Mouse (Mus musculus) small intestine, adult 2 months (tissue): ENCODE measurements around the gene Ppp2r5c. TPM values are rescaled to one million over a fixed set of nuclear protein-coding genes. Genes with fewer than 3 reads are reported as not detected.

ENCODE experiments used
- H3K27ac ChIP-seq: fragments of 200-500 bp; 2 replicates; pipeline ENCODE4 v1.5.1; 2012; ENCODE audit warnings: low read depth, low read length, control low read depth, inconsistent platforms; ENCODE audit not compliant: insufficient read depth
- H3K27me3 ChIP-seq: fragments of 200-500 bp; 2 replicates; pipeline ENCODE4 v1.6.1; 2012; ENCODE audit warnings: mild to moderate bottlenecking, moderate library complexity, low read length, inconsistent platforms; ENCODE audit not compliant: control insufficient read depth, insufficient read depth
- H3K36me3 ChIP-seq: fragments of 200-500 bp; 2 replicates; pipeline ENCODE4 v1.6.1; 2012; ENCODE audit warnings: mild to moderate bottlenecking, low read length, control low read depth, inconsistent platforms; ENCODE audit not compliant: control insufficient read depth, insufficient read depth
- H3K4me1 ChIP-seq: fragments of 200-500 bp; 2 replicates; pipeline ENCODE4 v1.6.1; 2012; ENCODE audit warnings: low read length, inconsistent platforms, mixed read lengths; ENCODE audit not compliant: control insufficient read depth, insufficient read depth, insufficient read length
- H3K4me3 ChIP-seq: fragments of 200-500 bp; 2 replicates; pipeline ENCODE4 v1.5.1; 2012; ENCODE audit warnings: low read depth, mild to moderate bottlenecking, control low read depth, inconsistent platforms, low read length, moderate library complexity
- CTCF ChIP-seq: fragments of 200-500 bp; IDR thresholded peaks from 2 replicates; pipeline ENCODE4 v1.5.1; 2012; ENCODE audit warnings: low read depth, mild to moderate bottlenecking, control low read depth, inconsistent platforms, low read length, moderate library complexity, mixed read lengths; ENCODE audit not compliant: insufficient replicate concordance, insufficient read length; ENCODE audit errors: extremely low read depth
- POLR2A ChIP-seq: fragments of 200-500 bp; IDR thresholded peaks from 2 replicates; pipeline ENCODE4 v1.6.1; 2012; ENCODE audit warnings: low read depth, mild to moderate bottlenecking, control low read depth, inconsistent platforms, low read length, moderate library complexity
- WGBS: fragments of 180-500 bp; shearing (Covaris S2); methylation state at CpG from one replicate; pipeline ENCODE4 v1.1.7; 2018; 5-methylcytosine and 5-hydroxymethylcytosine counted together
- polyA plus RNA-seq: library from polyadenylated mRNA; depleted of rRNA; stranded (reverse); fragments of >200 nt; gene quantifications from 2 replicates; pipeline ENCODE4 v1.2.3, GENCODE M21; 2012

Gene Ppp2r5c
- polyA plus RNA-seq, 1 experiment = 19.3 TPM

DNA sequence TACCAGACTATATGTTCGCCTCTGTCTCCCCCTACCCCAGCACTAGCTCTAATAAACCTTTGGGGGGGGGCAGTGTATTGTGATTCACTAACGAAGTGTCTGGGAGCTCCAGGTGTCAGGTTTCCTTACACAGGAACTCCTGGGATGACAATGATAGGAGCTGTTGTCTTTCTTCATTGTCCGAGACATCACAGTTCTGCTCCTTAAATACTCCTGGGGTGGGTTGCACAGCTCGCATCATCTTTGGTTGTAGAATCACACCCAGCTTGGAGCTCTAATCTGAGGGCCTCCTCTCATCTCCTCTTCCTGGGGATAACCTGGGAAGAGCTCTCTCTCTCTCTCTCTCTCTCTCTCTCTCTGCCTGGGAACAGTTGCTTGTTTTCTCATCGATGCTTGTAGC lies 94.6 kb downstream of the Ppp2r5c start:
- Histone ChIP-seq H3K27ac (no peak overlapping the region), H3K4me3 (no peak overlapping the region), H3K27me3 (no peaks in the 10 kb centered on the region), H3K36me3 (peaks cover 13% of the 10 kb centered on the region), H3K4me1 (no peaks in the 10 kb centered on the region)
- WGBS = 96% methylated on average over 5 of the region's 5 CpGs
- TF ChIP-seq CTCF = no peak
- TF ChIP-seq POLR2A = no peak

DNA sequence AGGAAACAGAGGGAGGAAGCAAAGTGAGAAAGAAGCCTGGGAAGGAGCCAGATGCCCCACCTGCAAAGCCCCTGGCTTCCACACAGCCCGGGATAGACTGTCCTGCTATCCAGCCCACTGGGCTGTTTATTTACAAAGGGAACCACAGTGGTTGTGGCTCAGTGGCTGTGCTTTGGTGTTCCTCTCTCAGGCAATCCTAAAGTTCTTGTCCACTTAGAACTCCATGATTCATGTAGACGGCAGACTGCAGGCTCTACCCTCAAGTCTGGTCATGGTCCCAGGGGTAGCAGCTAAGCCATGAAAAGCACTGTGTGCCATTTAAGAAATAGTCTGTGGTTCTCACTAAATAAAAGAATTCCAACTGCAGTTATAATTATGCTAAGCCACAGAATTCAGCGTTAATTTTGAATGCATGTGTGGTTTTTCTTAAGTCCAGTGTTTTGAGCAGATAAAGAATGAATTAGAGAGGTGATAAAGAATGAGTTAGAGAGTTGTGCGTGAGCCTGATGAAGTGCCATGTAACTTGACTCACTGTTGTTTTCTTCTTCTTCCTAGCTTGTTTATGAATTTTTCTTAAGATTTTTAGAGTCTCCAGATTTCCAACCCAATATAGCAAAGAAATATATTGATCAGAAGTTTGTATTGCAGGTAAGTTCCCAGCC lies 98.3 kb downstream of the Ppp2r5c start:
- peaks cover 44% of the 10 kb centered on the region for H3K36me3 ChIP-seq
- H3K4me1 ChIP-seq = no peaks in the 10 kb centered on the region
- H3K27ac ChIP-seq = no peak overlapping the region
- 85% methylated on average over 4 of the region's 4 CpGs for WGBS
- H3K4me3 ChIP-seq = no peak overlapping the region
- no peaks in the 10 kb centered on the region for H3K27me3 ChIP-seq
- TF ChIP-seq CTCF (no peak), POLR2A (no peak)

DNA sequence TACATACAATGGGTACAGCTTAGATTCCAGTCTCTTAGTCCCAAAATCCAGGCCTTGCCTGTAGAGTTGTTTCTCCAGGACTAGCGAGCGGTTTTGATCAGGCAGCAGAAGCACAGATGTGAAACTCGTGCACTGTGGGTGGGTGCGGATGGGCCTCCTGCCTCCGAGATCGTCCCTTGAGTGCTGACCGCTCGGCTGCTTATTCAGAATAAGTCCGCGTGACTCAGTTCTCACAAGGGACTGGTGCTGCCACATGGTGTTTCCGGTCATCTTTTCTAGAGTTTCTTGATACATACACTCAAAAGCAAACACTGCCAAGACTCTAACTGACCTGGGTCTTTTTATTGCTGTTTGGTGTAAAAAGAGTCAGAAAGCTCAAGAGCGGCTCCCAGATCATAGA lies 100.7 kb downstream of the Ppp2r5c start:
- peaks cover 59% of the 10 kb centered on the region for H3K36me3 ChIP-seq
- no peak overlapping the region for H3K4me3 ChIP-seq
- no peaks in the 10 kb centered on the region for H3K4me1 ChIP-seq
- no peaks in the 10 kb centered on the region for H3K27me3 ChIP-seq
- H3K27ac ChIP-seq = no peak overlapping the region
- no peak for TF ChIP-seq CTCF
- no peak for TF ChIP-seq POLR2A
- 95% methylated on average over 12 of the region's 12 CpGs for WGBS

DNA sequence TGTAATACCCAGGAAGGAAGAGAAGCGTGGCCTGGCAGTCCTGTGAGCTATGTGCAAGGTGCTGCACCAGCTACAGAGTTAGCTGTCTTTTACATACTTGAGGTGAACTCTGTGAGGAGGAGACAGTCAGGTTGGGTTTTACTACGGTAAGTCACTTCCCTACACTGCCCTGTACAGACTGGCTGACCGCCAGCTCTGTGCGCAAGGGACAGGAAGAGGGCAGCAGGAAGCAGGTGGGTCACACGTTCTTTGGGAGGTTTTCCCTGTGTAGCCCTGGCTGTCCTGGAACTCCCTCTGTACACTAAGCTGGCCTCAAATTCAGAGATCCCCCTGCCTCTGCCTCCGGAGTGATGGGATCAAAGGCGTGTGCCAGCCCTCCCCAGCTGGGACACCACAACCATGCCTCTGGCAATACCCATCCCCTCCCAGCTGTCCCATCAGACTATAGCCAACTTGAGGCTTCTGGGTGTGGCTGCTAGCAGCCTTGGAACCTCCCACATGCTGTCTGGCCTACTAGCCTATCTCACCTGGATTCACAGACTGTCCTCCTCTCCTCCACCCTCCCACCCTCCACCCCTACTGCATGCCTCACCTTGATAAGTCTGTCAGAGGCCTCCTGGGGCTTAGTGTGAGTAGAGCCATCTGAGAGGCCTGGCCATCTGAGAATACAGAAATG lies 102.7 kb downstream of the Ppp2r5c start:
- TF ChIP-seq CTCF (no peak), POLR2A (no peak)
- Histone ChIP-seq H3K4me1 (no peaks in the 10 kb centered on the region), H3K27me3 (no peaks in the 10 kb centered on the region), H3K27ac (no peak overlapping the region), H3K36me3 (peaks cover 75% of the 10 kb centered on the region), H3K4me3 (no peak overlapping the region)
- 65% methylated on average over 7 of the region's 7 CpGs for WGBS

DNA sequence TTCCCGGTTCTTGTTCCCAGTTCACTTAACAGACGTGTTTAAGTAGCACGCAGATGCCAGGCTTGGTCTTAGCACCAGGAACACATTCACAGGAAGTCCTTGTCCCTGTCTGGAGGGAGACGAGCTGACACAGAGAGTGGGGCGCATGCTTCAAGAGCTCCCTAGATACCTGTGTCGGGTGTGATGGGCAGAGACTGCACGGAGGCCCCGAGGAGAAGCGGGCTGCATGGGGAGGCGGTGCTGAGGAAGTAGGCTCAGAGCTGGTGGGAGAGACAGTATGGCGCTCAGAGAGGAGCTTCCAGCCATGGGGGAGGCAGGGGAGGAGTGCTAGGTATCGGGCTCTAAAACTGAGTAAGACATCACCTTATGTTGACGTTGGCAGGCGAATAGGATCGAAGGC lies 103.4 kb downstream of the Ppp2r5c start:
- Histone ChIP-seq H3K4me1 (no peaks in the 10 kb centered on the region), H3K4me3 (no peak overlapping the region), H3K27ac (no peak overlapping the region), H3K27me3 (no peaks in the 10 kb centered on the region), H3K36me3 (peaks cover 80% of the 10 kb centered on the region)
- TF ChIP-seq CTCF = no peak
- no peak for TF ChIP-seq POLR2A
- 90% methylated on average over 15 of the region's 15 CpGs for WGBS

DNA sequence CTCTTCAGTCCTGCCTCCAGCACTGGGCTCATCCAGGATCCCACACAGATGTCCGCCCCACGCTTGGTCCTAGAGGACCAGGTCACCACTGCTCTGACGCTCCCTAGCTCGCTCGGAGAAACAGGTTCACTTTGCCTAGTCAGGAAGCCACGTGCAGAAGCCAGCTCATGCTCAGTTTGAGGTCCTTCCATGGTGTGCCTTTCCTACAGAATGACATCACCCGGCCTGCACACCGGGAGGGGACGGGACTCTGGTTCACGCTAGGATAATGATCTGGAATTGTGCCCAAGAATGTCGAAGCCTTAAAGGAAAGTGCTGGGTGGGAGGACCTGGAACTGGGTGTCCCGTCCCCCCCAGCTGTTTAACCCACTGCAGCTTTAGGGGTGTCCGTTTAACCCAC lies 105.2 kb downstream of the Ppp2r5c start:
- Histone ChIP-seq H3K27me3 (no peaks in the 10 kb centered on the region), H3K4me3 (no peak overlapping the region), H3K4me1 (no peaks in the 10 kb centered on the region), H3K27ac (no peak overlapping the region), H3K36me3 (peaks cover 76% of the 10 kb centered on the region)
- TF ChIP-seq CTCF (no peak), POLR2A (no peak)
- 78% methylated on average over 13 of the region's 13 CpGs for WGBS

DNA sequence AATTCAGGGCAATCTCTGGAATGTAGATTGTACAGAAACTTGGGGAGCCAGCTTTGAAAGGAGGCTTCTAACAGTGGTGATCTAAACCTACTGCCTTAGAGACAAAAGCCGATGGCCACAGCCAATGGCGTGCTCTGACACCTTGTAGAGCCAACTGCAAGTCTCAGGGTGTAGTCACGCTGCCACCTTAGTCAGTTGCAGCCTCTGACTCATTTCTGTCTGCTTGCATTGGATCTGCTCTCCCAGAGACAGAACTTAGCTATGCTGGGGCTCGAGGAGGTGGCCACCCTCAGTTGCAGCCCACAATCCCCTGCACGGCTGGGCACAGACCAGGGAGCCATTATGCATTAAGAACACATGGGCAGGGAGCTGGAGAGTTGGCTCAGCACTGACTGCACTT lies 106.4 kb downstream of the Ppp2r5c start:
- WGBS = 88% methylated on average over 5 of the region's 5 CpGs
- TF ChIP-seq POLR2A (no peak), CTCF (no peak)
- no peak overlapping the region for H3K27ac ChIP-seq
- H3K36me3 ChIP-seq = peaks cover 74% of the 10 kb centered on the region
- H3K4me1 ChIP-seq = no peaks in the 10 kb centered on the region
- no peaks in the 10 kb centered on the region for H3K27me3 ChIP-seq
- H3K4me3 ChIP-seq = no peak overlapping the region
